Mouse (Mus musculus) cortical plate, adult 2 months (tissue): ENCODE data around the gene Nfasc.
A peak's percentile ranks its signal among the peaks of the same experiment; 100 is the strongest.

Experiments
- CTCF ChIP-seq: fragments of 200-500 bp; IDR thresholded peaks from 2 replicates; pipeline ENCODE4 v1.5.1; 2011; ENCODE audit warnings: mild to moderate bottlenecking, control low read depth, low read length; ENCODE audit not compliant: insufficient read depth; ENCODE audit errors: extremely low read depth
- POLR2A ChIP-seq: fragments of 200-500 bp; IDR thresholded peaks from 2 replicates; pipeline ENCODE4 v1.6.1; 2011; ENCODE audit warnings: mild to moderate bottlenecking, low read length, control low read depth; ENCODE audit not compliant: insufficient read depth; ENCODE audit errors: extremely low read depth

GRCm38 (mm10) chr1:132525832-132526231 lies 215.8 kb downstream of the Nfasc start:
- peak; percentile 87 for TF ChIP-seq CTCF
- no peak for TF ChIP-seq POLR2A
